Mouse (Mus musculus) small intestine, adult 2 months (tissue): ENCODE measurements at regions not wholly inside any gene's neighbourhood (a gene's known extent, or its start where the extent isn't known, plus 50 kb on each side); places are given as distances from the start of the nearest gene placed in this dataset.

Experiments
- CTCF ChIP-seq: fragments of 200-500 bp; IDR thresholded peaks from 2 replicates; pipeline ENCODE4 v1.5.1; 2012; ENCODE audit warnings: low read depth, mild to moderate bottlenecking, control low read depth, inconsistent platforms, low read length, moderate library complexity, mixed read lengths; ENCODE audit not compliant: insufficient replicate concordance, insufficient read length; ENCODE audit errors: extremely low read depth
- POLR2A ChIP-seq: fragments of 200-500 bp; IDR thresholded peaks from 2 replicates; pipeline ENCODE4 v1.6.1; 2012; ENCODE audit warnings: low read depth, mild to moderate bottlenecking, control low read depth, inconsistent platforms, low read length, moderate library complexity

DNA sequence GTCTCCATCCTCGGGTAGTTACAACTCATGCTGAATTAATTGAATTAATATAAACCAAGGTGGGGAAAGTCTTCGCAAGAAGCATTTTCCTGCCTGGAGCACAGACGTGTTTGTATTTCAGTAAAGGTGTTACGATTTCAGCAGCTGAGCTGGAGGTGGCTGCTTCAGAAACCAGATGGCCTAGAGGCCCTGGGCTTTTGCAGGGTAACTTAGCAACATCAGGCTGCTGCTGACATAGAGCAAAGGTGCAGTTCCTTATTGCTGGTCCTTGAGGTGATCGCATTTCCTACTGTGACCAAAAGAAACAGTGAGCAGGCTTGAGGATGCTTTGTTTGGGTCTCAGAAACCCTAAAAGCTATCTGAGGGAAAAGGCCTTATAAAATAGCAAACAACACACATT is 141.3 kb upstream of the Vldlr start:
- TF ChIP-seq CTCF (no peak), POLR2A (no peak)
